Mouse (Mus musculus): ENCODE measurements at regions not wholly inside any gene's neighbourhood (a gene's known extent, or its start where the extent isn't known, plus 50 kb on each side); places are given as distances from the start of the nearest gene placed in this dataset.
"Not testable (repeated sequence)": the region's sequence is repeated elsewhere in the genome, so short reads cannot be mapped to it uniquely, and the experiment has no call there.

- DNase-seq = no peak
Measured at GRCm38 (mm10) chr2:3864872-3865271, 152.6 kb upstream of the Frmd4a start.

- DNase-seq = not testable (repeated sequence)
Measured at GRCm38 (mm10) chr2:3866736-3867135, 150.8 kb upstream of the Frmd4a start.

- no peak for DNase-seq
Measured at GRCm38 (mm10) chr2:3869701-3870100, 147.8 kb upstream of the Frmd4a start.

GRCm38 (mm10) chr2:3871748-3872147 is 145.8 kb upstream of the Frmd4a start:
- DNase-seq = no peak

GRCm38 (mm10) chr2:3887000-3887399 is 130.5 kb upstream of the Frmd4a start:
- DNase-seq = no peak

- DNase-seq = no peak
Measured at GRCm38 (mm10) chr2:3887845-3888433, 129.6 kb upstream of the Frmd4a start.

- DNase-seq = no peak
Measured at GRCm38 (mm10) chr2:3889381-3889780, 128.1 kb upstream of the Frmd4a start.

GRCm38 (mm10) chr2:3890462-3890861 is 127.1 kb upstream of the Frmd4a start:
- no peak for DNase-seq

- DNase-seq = no peak
Measured at GRCm38 (mm10) chr2:3907026-3907425, 110.5 kb upstream of the Frmd4a start.

GRCm38 (mm10) chr2:3908192-3908591 is 109.3 kb upstream of the Frmd4a start:
- peak; percentile 82 to 90 for DNase-seq

- peak; percentile 60 to 62 for DNase-seq
Measured at GRCm38 (mm10) chr2:3910086-3910891, 107.2 kb upstream of the Frmd4a start.

GRCm38 (mm10) chr2:3915141-3915540 is 102.4 kb upstream of the Frmd4a start:
- no peak for DNase-seq

- no peak for DNase-seq
Measured at GRCm38 (mm10) chr2:3916365-3916764, 101.2 kb upstream of the Frmd4a start.

- peak; percentile 47 to 50 for DNase-seq
Measured at GRCm38 (mm10) chr2:3918156-3918555, 99.4 kb upstream of the Frmd4a start.

GRCm38 (mm10) chr2:3919893-3920292 is 97.6 kb upstream of the Frmd4a start:
- DNase-seq = no peak

- not testable (repeated sequence) for DNase-seq
Measured at GRCm38 (mm10) chr2:3921084-3921483, 96.4 kb upstream of the Frmd4a start.

- DNase-seq = no peak
Measured at GRCm38 (mm10) chr2:3922739-3923138, 94.8 kb upstream of the Frmd4a start.

GRCm38 (mm10) chr2:3924696-3925095 is 92.8 kb upstream of the Frmd4a start:
- DNase-seq = no peak

- DNase-seq = no peak
Measured at GRCm38 (mm10) chr2:3925199-3925598, 92.3 kb upstream of the Frmd4a start.

- DNase-seq = no peak
Measured at GRCm38 (mm10) chr2:3926129-3926528, 91.4 kb upstream of the Frmd4a start.

GRCm38 (mm10) chr2:3927141-3927810 is 90.2 kb upstream of the Frmd4a start:
- no peak for DNase-seq

- DNase-seq = no peak
Measured at GRCm38 (mm10) chr2:3927853-3928252, 89.7 kb upstream of the Frmd4a start.

GRCm38 (mm10) chr2:3930650-3931049 is 86.9 kb upstream of the Frmd4a start:
- DNase-seq = no peak

GRCm38 (mm10) chr2:3940786-3941185 is 76.7 kb upstream of the Frmd4a start:
- no peak for DNase-seq

Data from cerebellum, adult 18-20 months (tissue).